Mouse (Mus musculus): ENCODE measurements around the gene Srebf2.
A peak's percentile ranks its signal among the peaks of the same experiment; 100 is the strongest.

Gene Srebf2

GRCm38 (mm10) chr15:82146770-82147610 lies at the start of gene Srebf2:
Srebf2 (plus strand) TSS chr15:82147181.
- DNase-seq (ENCODE audit: low spot score in 2 of 2) = peak; percentile 99

DNA sequence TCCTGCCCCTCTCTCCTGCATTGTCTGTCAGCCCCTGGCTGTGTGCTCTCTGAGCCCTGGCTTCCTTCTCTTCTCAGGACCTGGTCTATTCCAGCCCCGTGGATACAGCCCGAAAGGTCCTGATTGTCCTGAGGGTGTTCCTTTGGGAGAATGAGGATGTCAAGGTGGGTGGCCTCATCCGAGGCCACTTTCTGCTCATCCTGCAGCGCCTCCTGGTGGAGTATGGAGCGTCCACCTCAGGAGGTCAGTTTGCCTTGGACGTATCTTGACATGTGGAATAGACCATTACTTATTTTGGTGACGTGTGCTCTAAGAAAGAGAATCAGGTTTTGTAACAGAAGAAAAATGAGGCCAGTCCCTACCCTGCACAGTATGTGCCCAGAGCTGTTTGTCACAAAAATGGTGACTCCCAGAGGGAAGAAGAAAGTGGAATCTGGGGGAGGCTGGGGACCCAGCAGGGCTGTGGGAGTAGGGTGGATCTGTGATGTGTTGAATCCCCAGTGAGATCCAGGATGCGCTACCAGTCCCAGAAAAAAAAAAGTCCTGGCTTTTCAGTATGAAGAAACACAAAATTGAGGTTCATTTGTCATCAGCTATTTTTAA lies 39.9 kb upstream of the Srebf2 start:
- no peak for DNase-seq (ENCODE audit: low spot score in 2 of 2)

- no peak for DNase-seq (ENCODE audit: low spot score in 2 of 2)
Measured at GRCm38 (mm10) chr15:82120544-82120943, 26.4 kb upstream of the Srebf2 start.

- DNase-seq (ENCODE audit: low spot score in 2 of 2) = peak in 1 of 2 experiments; percentile 29
Measured at GRCm38 (mm10) chr15:82126690-82127089, 20.3 kb upstream of the Srebf2 start.

- peak; percentile 96 for DNase-seq (ENCODE audit: low spot score in 2 of 2)
Measured at GRCm38 (mm10) chr15:82127426-82128374, 19.3 kb upstream of the Srebf2 start, which contains the start of gene Ccdc134. Ccdc134 (plus strand) TSS chr15:82127922.

GRCm38 (mm10) chr15:82128398-82128797 lies 18.6 kb upstream of the Srebf2 start:
- DNase-seq (ENCODE audit: low spot score in 2 of 2) = no peak

DNA sequence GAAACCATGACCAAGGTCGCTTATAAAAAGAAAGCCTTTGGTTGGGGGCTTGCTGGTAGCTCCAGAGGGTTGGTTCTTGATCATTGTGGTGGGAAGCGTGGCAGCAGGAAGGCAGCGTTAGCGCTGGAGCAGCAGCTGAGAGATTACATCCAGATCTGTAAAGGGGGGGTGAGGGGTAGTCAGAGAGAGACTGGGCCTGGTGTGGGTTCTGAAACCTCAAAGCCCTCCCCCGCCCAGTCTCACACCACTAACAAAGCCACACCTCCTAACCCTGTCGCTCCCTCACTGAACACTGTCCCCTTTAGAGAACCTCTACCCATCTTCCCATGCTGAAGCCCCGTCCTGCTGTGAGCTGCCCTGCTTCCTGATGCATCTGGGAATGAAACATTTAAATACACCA lies 16.4 kb upstream of the Srebf2 start:
- DNase-seq (ENCODE audit: low spot score in 2 of 2) = no peak

DNA sequence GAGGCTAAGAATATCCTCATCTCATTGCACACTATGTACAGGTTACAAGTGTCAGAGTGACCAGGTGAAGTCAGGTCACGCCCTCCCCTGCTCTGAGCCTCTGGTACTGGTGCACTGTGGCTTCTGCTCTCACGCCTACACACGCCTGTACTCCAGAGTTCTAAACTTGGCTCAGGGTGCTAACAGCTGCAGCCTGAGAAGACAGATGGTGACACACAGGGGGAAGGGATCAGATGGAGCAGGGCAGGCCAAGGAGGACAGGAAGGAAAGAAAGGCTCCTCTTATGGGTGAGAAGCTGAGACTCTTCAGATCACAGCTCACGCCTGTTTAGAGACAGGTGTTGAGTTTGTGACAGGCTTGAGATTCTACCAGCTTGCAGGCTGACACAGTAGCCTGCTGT lies 11.6 kb upstream of the Srebf2 start:
- DNase-seq (ENCODE audit: low spot score in 2 of 2) = peak in 1 of 2 experiments; percentile 44

- DNase-seq (ENCODE audit: low spot score in 2 of 2) = peak; percentile 41 to 56
Measured at GRCm38 (mm10) chr15:82138565-82138964, 8.4 kb upstream of the Srebf2 start.

GRCm38 (mm10) chr15:82139196-82139595 lies 7.8 kb upstream of the Srebf2 start:
- no peak for DNase-seq (ENCODE audit: low spot score in 2 of 2)

- DNase-seq (ENCODE audit: low spot score in 2 of 2) = no peak
Measured at GRCm38 (mm10) chr15:82140355-82140754, 6.6 kb upstream of the Srebf2 start.

GRCm38 (mm10) chr15:82144157-82144556 lies 2.8 kb upstream of the Srebf2 start:
- DNase-seq (ENCODE audit: low spot score in 2 of 2) = no peak

DNA sequence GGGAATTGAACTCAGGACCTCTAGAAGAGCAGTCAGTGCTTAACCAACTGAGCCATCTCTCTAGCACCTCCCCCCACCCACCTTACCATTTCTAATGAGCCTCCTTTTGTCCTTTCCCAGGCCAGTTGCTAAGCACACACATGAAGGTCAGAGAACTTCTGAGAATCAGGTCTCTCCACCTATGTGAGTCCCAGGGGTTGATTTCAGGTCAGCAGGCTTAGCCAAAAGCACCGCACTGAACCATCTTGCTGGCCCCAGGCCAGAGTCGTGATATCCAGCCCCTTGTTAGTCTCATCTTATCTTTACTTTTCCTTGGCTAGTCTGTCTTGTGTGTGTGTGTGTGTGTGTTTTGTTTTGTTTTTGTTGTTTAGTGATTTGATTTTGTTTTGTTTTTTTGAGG lies 1.6 kb upstream of the Srebf2 start:
- DNase-seq (ENCODE audit: low spot score in 2 of 2) = no peak

- peak in 1 of 2 experiments; percentile 19 for DNase-seq (ENCODE audit: low spot score in 2 of 2)
Measured at GRCm38 (mm10) chr15:82145851-82146769, 871 bp upstream of the Srebf2 start.

DNA sequence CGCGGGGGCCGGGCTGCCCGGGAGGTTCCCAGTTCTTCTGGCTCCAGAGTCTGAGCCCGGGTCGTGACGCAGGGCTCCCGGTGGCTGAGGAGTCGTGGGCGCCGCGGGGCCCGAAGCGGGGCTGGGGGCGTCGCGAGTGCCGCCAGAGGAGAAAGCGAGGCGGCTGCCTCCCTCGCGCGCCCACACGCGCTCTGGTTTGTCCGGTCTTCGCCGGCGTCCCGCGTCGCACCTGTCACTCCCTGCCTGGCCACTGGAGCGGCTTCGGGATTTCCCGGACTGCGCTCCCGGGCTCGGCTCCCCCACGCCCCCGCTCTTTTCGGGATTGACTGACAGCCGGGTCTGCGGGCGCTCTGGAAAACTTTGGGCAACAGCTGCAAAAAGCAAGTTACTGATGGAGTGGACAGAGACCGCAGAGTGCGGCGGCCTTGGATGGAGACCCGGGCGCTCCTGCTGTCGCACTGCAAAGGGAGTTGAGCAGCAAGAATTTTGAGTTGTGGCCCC lies 680 bp downstream of the Srebf2 start:
- DNase-seq (ENCODE audit: low spot score in 2 of 2) = peak in 1 of 2 experiments; percentile 42

- no peak for DNase-seq (ENCODE audit: low spot score in 2 of 2)
Measured at GRCm38 (mm10) chr15:82148510-82148911, 1.5 kb downstream of the Srebf2 start.

DNA sequence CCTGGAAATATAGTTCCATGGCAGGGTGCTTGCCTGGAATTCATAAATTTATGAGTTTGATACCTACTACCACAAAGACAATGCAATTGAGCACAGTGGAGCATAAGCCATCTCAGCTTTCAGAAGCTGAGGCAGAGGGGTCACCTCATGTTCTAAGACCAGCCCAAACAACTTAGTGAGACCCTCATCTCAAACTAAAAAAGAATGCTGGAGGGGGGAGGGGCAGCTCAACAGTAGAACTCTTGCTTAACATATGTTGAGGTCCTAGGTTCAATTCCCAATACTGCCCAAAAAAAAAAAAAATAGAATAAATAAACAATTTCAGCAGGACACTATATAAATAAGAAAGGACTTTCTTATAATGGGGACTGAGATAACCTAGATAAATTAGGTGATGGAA lies 3.1 kb downstream of the Srebf2 start:
- DNase-seq (ENCODE audit: low spot score in 2 of 2) = no peak

DNA sequence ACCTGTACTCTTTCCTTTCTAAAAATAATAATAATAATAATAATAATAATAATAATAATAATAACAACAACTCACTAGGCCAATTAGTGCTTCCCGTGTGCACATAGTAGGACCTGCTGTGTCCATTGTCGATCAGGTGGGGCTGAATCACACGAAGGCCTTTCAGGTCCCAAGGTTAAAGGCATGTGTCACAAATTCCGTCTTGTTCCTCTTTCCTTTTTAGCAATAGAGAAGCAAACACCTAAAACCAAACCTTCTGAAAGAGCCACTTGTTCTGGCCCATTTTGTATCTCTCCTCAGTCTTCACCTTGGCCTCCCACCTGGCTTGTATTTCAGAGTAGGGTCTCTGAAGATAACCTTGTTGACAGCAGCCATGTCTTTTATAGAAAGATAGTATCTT lies 4.2 kb downstream of the Srebf2 start:
- DNase-seq (ENCODE audit: low spot score in 2 of 2) = no peak

- DNase-seq (ENCODE audit: low spot score in 2 of 2) = no peak
Measured at GRCm38 (mm10) chr15:82152022-82152421, 5.0 kb downstream of the Srebf2 start.

DNA sequence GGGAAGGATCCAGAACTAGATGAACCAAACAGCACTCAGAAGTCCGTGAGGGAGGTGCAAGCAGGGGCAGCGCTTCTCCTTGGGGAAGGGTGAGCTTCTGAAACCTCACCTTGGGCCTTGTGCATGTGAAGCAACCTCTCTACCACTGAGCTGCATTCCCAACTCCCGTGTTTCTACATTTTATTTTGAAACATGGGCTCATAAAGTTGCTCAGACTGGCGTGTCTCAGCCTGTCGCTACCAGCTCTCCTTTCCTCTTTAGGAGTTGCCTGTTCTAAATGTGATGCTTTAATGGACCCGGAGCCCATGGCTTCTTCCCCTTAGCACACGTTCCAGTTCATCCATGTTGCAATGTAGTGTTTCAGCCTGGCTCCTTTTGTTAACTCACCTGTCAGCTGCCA lies 5.5 kb downstream of the Srebf2 start:
- no peak for DNase-seq (ENCODE audit: low spot score in 2 of 2)

DNA sequence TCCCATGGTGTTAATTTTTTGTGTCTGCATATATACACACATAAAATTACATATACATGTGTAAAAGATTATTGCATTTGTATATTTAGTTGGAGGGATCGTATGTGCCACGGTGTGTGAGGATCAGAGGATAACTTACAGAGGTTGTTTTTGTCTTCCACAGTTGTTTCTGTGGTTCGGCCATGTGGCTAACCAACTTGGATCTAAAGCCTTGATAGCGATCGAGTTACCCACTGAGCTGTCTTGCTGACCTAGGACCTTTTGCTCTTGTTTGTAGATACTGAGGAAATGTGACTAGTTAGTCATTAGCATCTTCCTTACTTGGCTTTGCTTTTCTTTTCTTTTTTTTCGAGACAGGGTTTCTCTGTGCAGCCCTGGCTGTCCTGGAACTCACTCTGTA lies 9.3 kb downstream of the Srebf2 start:
- DNase-seq (ENCODE audit: low spot score in 2 of 2) = no peak
